Mouse (Mus musculus) lung, postnatal 4 days (tissue): ENCODE measurements around the gene Gm20458.

Experiments
- DNase-seq, 2 experiments: peaks; one replicate each; pipeline ENCODE4 v3.0.0; 2021

Gm20458 gene

DNA sequence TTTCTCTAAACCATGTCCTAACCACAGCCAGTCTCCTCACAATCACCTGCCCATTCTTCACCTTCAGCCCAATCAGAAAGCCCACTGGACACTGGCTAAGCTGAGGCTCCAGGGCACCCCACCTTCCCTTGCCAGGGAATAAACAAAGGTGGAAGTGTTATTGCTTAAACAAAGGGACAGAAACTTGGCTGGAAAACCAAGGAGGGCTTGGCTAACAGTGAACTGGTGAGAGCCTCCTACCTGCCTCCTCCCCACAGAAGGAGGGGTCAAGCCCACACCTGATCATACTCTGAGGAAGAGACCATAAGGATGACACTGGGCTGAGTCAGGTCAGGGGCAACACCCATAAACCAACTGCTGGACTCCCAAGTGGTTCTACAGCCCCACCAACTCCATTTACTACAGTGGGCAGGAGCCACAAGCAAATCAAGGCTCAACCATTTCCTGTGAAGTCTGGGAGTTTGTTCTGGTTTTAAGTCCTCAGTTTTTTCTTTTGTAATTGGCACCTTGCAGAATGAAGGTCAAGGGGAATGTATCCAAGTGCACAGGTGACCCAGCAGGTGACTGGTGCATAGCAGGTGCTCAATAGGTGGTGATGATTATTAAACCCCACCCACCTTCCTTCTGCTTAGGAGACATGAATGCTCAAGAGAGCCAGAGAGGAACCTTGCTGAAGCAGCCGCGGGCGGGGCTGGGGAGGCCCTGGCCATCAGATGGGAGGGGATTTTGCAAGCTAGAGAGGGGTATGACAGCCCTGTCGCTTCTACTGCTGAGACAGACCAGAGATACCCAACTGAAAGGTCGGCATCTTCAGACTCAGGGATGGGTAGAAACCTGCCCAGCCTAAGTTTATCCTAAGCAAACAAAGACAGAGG, 25.3 kb upstream of the Gm20458 start:
- no peak for DNase-seq

GRCm38 (mm10) chr2:164436215-164436913, 24.4 kb upstream of the Gm20458 start:
- no peak for DNase-seq

GRCm38 (mm10) chr2:164436961-164437360, 23.8 kb upstream of the Gm20458 start:
- DNase-seq, result peak in 1 of 2 experiments; percentile 49

DNA sequence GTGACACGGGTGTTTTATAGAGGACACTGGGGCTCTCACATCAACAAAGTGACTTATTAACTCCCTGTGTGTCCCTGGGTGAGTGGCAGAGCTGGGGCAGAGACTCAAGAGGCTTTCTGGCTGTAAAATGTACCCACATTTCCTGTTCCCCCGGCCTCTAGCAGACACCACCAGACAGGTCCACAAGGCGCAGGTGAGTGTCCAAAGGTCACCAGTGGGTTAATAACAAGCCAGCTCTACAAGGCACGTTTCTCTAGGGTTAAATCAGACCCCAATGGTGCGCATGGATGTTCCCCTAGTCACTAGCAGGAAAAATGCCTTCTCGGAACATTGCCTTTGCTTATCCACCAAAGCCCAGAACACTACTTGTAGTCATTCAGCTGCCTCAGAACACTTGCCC, 23.1 kb upstream of the Gm20458 start:
- no peak for DNase-seq

DNA sequence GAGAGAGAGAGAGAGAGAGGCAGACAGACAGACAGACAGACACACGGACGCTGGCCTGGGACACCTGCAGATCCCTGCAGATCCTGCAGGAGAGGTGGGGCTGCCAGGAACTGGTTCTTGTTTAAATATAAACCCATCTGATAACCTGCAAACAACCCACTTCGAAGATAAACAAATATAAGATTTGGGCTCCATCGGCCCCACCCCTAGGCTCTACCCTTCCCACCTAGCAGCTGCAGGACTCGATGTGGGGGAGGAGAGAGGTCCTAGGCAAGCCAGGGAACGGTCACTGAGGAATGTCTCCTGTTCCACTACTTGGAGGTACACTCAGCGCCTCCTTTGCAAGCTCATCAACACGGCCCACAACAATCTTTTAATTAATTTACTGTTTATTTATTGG, 22.5 kb upstream of the Gm20458 start:
- DNase-seq, result peak in 1 of 2 experiments; percentile 39

DNA sequence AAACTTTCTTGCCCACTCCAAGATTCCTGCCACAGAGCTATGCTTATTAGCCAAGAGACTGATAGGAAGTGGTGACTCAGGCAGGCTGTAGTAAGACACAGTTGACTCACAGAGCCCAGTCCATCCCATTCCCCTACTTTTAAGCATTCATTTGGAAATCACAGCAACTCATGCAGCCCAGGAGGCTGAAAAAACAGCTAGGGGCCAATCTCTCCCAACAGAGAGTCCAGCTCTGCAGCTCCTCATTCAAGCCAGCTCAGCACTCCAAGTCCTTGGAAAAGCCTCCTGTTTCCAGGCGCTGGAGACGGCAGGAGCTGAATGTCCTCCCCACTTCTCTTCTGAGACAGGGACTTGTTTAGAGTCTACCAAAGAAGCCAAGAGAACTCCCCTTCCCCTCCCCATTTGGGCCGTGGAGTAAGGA, 21.8 kb upstream of the Gm20458 start:
- DNase-seq, result no peak

DNA sequence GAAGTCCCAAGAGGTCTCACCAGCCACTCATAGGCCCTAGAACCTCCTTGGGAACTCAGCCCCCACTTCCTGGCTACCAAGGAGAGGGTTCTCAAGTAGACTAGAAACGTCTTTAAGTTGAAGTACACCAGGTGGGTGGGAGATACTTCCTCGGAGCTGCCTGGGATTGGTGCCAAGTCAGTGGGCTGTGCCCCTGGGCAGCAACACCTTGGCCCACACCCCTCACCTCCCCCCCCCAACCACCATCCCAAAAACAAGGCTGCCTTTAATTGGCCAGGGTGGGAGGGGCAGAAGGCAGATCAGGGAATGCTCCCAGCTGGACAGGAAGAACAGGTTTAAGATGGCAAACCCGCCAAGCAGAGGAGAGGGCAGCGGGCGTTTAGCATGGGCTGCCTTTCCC, 20.5 kb upstream of the Gm20458 start:
- peak; percentile 73 to 88 for DNase-seq

DNA sequence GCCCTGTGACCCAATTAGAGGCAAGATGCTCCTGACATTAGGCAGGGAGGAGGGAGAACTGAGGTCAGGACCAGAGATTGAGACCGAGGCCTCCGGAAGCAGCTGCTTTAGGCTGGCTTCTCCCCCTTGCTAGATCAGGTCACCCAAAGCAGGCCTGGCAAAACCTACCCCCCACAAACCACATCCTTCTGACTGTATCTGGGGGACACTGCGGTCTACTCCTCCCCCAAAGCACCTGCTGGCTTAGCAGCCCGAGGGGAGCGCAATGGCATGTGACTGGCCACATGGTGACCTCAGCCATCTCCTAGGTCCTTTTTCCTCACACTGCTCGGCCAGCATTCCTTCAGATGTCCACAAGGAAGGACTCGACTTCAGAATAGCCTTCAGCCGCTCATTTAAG, 19.6 kb upstream of the Gm20458 start:
- DNase-seq, result no peak

- DNase-seq, result no peak
Observed at GRCm38 (mm10) chr2:164441731-164442130, 19.0 kb upstream of the Gm20458 start.

GRCm38 (mm10) chr2:164442315-164443050, 18.3 kb upstream of the Gm20458 start:
- DNase-seq, result peak in 1 of 2 experiments; percentile 64

DNA sequence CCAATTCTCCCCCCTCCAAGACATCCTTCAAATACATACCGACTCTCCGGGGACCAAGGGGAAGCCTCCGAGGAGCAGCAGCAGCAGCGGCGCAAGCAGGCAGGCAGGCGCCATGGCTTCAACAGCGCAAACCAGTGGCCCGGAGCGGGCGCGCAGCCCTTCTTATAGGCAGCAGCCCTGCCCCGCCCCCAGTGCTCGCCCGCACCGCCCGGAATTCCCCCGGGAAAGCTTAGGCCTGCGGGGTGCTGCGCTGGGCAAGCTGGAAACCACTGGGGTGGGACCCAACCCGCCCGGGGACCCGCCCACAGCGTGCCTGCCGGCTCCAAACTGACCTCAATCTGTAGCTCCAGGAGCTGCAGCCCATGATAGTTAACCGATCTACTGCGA, 17.7 kb upstream of the Gm20458 start:
- DNase-seq, result peak; percentile 94 to 96

DNA sequence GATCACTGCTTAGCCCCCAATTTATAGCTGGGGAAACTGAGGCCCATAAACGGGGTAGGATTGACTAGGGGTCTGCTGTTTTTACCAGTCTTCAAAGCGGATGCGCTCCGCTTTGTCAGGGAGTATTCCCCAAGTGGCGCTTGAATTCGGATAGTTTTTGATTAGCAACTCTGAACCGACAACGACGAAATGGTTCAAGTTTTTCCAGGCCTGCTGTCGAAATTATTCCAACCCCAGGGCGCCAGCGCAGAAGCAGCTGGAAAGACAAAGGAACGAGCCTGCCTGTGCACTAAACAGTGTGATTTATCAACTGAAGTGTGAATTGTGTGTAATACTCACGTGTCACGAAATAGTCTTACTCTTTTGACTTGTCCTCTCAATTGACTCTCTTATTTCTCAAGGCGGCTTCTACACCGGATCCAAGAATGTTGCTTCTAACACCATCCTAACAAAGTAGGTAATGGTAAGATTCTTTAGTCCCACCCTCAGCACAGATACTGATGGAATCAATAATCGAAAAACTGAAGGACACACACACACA, 17.2 kb upstream of the Gm20458 start, which contains the start of gene Sdc4:
Gene Sdc4 (minus strand): TSS at position 428 of the 541 bp plus-strand sequence.
- no peak for DNase-seq

DNA sequence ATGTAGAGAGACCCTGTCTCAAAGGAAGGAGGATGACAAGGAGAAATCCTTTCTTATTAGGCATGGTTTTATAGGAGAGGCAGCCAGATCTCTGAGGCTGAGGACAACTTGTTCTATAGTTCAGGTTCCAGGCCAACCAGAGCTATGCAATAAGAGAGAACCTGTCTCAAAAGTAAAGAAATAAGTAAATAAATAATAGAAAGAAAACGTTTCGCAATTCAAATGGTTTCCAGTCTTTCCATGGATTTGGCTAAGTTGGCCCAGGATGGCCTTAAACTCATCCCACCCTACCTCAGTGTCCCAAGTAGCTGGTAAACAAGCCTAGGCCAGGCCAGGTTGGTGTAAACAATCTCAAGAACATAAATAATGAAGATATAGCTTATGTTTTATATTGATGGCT, 16.1 kb upstream of the Gm20458 start:
- DNase-seq, result no peak

GRCm38 (mm10) chr2:164445399-164446085, 15.2 kb upstream of the Gm20458 start:
- DNase-seq, result no peak

DNA sequence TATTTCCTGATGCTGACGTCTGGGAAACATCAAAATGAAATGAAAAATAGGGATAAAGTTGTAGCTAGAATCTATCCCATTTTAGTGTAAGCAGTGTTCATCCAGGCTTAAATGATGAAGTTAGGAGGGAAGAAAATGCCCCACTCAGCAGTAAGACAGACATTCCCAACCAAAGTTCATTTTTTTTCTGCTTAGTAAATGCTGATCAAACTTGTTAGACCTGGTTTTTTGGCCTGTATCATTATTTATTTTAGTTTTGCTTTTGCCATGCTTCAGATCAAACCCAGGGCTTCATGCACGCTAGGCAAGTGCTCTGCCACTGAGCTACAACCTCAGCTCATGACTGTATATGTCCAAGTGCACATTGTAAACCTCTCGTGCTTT, 14.7 kb upstream of the Gm20458 start:
- DNase-seq, result no peak

GRCm38 (mm10) chr2:164448140-164448539, 12.6 kb upstream of the Gm20458 start:
- DNase-seq, result no peak

- no peak for DNase-seq
Observed at GRCm38 (mm10) chr2:164448921-164449320, 11.8 kb upstream of the Gm20458 start.

DNA sequence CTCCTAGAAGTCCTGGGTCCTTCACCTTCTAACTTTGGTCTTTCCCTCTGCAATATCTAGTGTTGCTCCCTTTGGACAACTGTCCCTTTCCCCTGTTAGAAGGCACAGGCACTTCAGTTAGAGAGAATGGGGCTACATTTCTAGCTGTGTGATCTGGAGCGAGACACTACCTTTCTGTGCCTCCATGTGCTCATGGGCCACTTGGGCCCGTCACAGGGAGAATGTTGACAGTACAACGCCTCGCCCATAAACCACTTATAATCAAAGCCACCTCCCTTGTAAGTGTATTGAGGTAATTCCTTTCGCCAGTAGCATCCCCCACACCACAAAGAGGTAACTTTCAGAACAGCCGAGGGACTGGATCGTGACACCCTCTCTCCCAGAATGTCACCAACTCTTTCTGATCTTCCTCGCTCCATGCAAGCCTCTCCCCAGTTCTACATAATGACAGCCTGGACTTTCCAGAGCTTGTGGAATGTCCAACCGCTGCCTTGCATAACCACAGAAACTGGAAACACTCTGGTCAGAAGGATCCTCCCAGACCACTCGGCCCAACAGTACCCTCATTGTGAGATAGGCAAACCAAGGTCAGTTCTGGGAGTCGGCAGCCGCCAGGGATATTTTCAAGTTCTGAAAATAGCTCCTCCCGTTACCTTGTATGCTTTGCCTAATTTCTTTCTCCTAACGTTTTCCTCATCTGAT, 11.3 kb upstream of the Gm20458 start:
- no peak for DNase-seq

DNA sequence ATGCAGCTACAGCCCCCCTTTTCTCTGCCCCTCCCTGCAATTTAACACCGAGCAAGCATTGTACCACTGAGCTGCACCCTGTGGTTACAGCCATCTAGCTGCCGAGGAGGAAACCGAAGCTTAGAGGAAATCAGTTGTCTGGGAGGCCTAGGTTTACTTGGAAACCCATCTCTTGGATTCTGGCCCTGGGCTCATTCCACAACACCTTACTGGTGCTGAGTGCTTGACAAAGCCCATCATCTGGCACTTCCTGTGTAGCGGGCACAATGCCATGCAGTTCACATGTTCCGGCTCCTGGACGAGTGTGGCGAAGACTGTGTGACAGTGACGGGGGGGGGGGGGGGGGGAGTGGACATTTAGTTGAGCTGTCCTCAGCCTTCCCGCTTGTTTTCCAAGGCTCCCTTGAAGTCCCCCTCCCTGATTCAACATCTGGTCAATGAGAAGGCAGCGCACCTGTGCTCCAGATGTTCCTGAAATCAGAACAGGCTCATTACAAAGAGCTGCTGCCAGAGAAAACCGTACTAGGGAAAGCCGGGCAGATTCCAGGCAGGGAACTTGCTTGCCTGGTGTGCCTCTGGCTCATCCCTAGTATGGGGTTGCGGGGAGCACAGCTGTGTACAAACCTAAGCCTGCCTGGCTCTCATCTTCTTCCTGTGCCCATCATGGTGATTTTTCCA, 8.6 kb upstream of the Gm20458 start:
- peak; percentile 62 to 79 for DNase-seq

DNA sequence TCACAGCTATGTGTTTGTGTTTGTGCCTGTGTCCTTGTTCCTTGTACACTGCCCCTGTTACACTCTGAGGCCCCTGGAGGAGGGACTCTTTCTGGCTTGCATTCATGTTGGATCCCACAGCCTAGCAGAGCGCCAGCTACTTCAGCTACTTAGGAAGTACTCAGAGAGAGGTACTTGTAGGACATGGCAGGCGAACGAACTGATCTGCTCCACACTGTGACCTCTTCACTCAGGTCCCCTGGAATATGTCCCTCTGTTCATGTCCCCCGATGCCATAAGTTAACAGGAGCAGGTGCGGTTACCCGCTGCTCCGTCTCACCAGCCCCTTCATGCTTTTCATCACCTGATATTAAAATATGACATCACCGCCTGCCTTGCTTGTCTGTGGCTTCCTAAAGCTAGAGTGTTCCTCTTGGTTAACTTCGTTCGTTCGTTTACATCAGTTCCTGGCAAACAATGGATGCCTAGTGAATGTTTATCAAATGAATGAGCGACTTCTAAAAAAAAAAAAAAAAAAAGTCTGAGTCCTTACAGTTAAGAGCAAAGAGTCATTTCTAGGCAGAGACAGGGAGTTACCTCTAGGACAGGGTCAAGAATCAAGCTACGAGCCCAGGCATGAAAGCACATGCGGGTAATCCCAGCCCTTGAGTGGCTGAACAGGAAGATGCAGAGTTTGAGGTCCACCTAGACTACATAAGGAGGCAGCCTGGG, 7.6 kb upstream of the Gm20458 start:
- no peak for DNase-seq
